Mouse (Mus musculus) midbrain, embryonic 12.5 days (tissue): ENCODE data around the gene Sox18. TPM values are rescaled to one million over a fixed set of nuclear protein-coding genes. Genes with fewer than 3 reads are reported as not detected.

Experiments
- ATAC-seq: fragments of 200-750 bp; cut with Nextera tagmentation; 2 replicates; pipeline ENCODE4 v1.8.0; 2017; ENCODE audit warnings: low read depth, moderate TSS enrichment, moderate library complexity; ENCODE audit not compliant: low FRiP score
- H3K27ac ChIP-seq: fragments of 300-500 bp; sonication (generic); replicated peaks from 2 replicates; pipeline ENCODE4 v1.5.1; 2016; ENCODE audit warnings: mild to moderate bottlenecking
- H3K27me3 ChIP-seq: fragments of 300-500 bp; sonication (generic); 2 replicates; pipeline ENCODE4 v1.6.1; 2016; ENCODE audit warnings: mild to moderate bottlenecking
- H3K36me3 ChIP-seq: fragments of 300-500 bp; sonication (generic); 2 replicates; pipeline ENCODE4 v1.6.1; 2016
- H3K4me1 ChIP-seq: fragments of 300-500 bp; sonication (generic); 2 replicates; pipeline ENCODE4 v1.6.1; 2016
- H3K4me2 ChIP-seq: fragments of 300-500 bp; sonication (generic); replicated peaks from 2 replicates; pipeline ENCODE4 v1.6.1; 2016; ENCODE audit warnings: mild to moderate bottlenecking, moderate library complexity
- H3K4me3 ChIP-seq: fragments of 300-500 bp; sonication (generic); 2 replicates; pipeline ENCODE4 v1.5.1; 2016; ENCODE audit warnings: mild to moderate bottlenecking
- H3K9ac ChIP-seq: fragments of 300-500 bp; sonication (generic); replicated peaks from 2 replicates; pipeline ENCODE4 v1.6.1; 2016; ENCODE audit warnings: mild to moderate bottlenecking, moderate library complexity
- H3K9me3 ChIP-seq: fragments of 300-500 bp; sonication (generic); 2 replicates; pipeline ENCODE4 v1.6.1; 2016; ENCODE audit warnings: mild to moderate bottlenecking
- WGBS: fragments of 180-500 bp; shearing (Covaris S2); methylation state at CpG from one replicate; pipeline ENCODE4 v1.1.7; 2016; 5-methylcytosine and 5-hydroxymethylcytosine counted together
- polyA plus RNA-seq: library from polyadenylated mRNA; unstranded; fragments of >200 nt; fragmentation: Nextera tagmentation; extraction: Ambion mirVana; gene quantifications from 2 replicates; pipeline ENCODE4 v1.2.1, GENCODE M21; 2016

The Sox18 gene
- polyA plus RNA-seq = 15.4 and 19.3 TPM in 2 replicates

DNA sequence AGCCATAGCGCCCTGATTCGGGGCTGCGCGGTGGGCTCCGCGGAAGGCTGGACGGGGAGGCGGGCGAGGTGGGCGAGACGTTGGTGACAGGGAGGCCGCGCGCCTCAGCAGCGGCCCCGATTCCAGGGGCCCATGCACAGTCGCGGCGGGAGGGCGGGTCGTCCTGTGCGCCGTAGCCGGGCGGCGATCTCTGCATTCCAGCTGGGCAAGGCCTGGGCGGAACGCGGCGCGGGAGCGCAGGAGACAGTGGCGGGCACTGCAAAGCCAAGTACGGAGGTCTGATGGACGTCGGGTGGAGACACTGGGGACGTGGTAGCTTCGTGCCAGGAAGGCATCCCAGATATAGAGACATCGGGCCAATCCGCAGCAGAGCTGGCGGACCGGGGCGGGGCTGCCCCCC, at the start of gene Sox18:
TSS of gene Sox18 (minus strand) at position 315 of the 400 bp plus-strand sequence.
- peak within 1 kb of the TSS; percentile 25; the same call in 1 of the 2 replicates for H3K9ac ChIP-seq
- H3K4me1 ChIP-seq = peaks cover 35% of the 10 kb centered on the region
- H3K27ac ChIP-seq = no peak within 1 kb of the TSS
- peak within 1 kb of the TSS; percentile 51 for H3K4me2 ChIP-seq
- WGBS = under 1% methylated on average over 43 of the region's 43 CpGs
- peaks cover 70% of the 10 kb centered on the region for H3K27me3 ChIP-seq
- H3K4me3 ChIP-seq = peak within 1 kb of the TSS; percentile 40
- H3K36me3 ChIP-seq = no peaks in the 10 kb centered on the region
- ATAC-seq = no peak
- no peaks in the 10 kb centered on the region for H3K9me3 ChIP-seq

DNA sequence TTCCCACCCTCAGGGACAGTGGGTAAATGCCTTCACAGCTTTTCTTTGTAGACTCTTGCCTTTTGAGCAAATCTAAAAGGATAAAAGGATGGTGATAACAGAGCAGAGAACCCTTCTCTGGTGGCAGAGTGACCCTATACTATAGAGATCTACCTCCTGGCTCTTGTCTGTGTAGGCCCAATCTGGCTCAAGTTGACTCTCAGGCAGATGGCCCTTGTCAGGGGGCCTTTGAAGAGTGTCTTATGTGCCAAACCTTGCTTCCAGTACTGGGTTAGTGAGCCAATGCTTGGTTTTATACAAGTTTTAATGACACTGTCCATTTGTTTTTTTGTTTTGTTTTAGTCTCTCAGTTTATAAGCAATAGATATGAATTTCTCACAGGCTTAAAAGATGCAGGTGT, 49.8 kb upstream of the Sox18 start:
- no peaks in the 10 kb centered on the region for H3K27me3 ChIP-seq
- peaks cover 10% of the 10 kb centered on the region; the same call in 1 of the 2 replicates for H3K4me1 ChIP-seq
- no peak overlapping the region for H3K4me3 ChIP-seq
- H3K9ac ChIP-seq = no peak overlapping the region
- no peak for ATAC-seq
- no peaks in the 10 kb centered on the region for H3K9me3 ChIP-seq
- H3K4me2 ChIP-seq = no peak overlapping the region
- H3K27ac ChIP-seq = no peak overlapping the region
- H3K36me3 ChIP-seq = peaks cover 16% of the 10 kb centered on the region

DNA sequence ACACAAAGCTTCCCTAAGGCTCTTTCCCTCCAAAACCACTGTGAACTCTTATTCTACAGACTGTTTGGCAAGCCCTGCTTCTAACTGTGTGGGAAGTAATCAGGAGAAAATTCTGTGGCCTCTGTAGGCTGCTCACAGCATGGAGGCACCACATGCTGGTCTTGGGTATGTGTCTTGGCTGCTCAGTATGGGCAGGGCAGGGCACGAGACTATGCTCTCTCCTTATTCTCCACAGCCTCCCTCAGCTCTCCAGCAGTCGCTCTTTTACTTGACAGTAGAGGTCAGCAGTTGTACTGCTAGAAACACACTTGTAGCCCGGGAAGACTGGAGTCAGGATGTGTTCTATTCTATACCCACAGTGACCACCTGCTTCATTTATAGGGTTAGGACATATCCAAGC, 48.6 kb upstream of the Sox18 start:
- 32% methylated on average over 3 of the region's 3 CpGs for WGBS
- peaks cover 16% of the 10 kb centered on the region for H3K36me3 ChIP-seq
- H3K27ac ChIP-seq = no peak overlapping the region
- no peaks in the 10 kb centered on the region for H3K27me3 ChIP-seq
- H3K9me3 ChIP-seq = no peaks in the 10 kb centered on the region
- no peak overlapping the region for H3K4me2 ChIP-seq
- H3K9ac ChIP-seq = no peak overlapping the region
- H3K4me3 ChIP-seq = no peak overlapping the region
- H3K4me1 ChIP-seq = peaks cover 21% of the 10 kb centered on the region; the same call in 1 of the 2 replicates
- ATAC-seq = no peak

DNA sequence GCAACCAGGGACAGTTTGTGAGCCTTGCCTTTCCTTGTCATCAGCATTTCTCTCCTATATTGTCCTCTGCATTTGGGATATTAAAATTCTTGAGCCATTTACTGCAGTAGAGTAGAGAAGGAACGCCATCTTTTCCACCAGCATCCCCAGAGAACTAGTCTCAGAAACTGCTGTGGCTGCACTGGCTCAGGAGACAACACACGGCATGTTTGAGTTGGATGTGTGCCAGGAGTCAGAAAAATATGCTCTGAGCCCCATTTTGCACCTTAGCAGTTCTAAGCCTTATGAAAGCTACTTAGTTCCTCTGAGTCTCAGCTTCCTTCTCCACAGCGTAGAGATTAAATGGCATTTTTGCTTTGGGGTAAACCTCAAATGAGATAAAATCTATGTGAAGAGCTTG, 45.6 kb upstream of the Sox18 start:
- Histone ChIP-seq H3K4me1 (peaks cover 40% of the 10 kb centered on the region), H3K36me3 (peaks cover 16% of the 10 kb centered on the region), H3K9ac (no peak overlapping the region), H3K9me3 (no peaks in the 10 kb centered on the region), H3K4me3 (no peak overlapping the region), H3K27ac (no peak overlapping the region), H3K27me3 (no peaks in the 10 kb centered on the region), H3K4me2 (peak overlapping the region; percentile 53)
- WGBS = 78% methylated on average over 3 of the region's 3 CpGs
- ATAC-seq = no peak

DNA sequence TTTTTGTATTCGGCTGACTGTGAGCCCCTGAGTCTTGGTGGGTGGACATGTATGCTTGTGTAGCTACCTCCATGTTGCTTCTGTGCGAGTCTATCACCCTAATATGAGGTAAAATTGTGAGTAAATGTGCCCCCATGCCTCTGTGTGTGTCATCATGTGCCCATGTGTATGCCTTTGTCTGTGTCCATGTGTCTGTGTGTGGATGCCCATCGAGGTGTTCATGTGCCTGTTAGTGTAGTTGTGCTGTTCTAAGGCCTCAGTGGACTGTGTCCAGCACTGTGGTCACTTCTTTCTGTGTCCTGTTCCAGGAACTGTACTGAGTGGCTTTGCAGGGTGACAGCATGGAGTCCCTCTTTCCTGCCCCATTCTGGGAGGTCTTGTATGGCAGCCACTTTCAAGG, 43.9 kb upstream of the Sox18 start:
- no peaks in the 10 kb centered on the region for H3K27me3 ChIP-seq
- no peaks in the 10 kb centered on the region for H3K9me3 ChIP-seq
- peak overlapping the region; percentile 88 for H3K27ac ChIP-seq
- peak overlapping the region; percentile 53 for H3K4me2 ChIP-seq
- peaks cover 16% of the 10 kb centered on the region for H3K36me3 ChIP-seq
- H3K9ac ChIP-seq = peak overlapping the region; percentile 57
- ATAC-seq = peak; percentile 21
- WGBS = 69% methylated on average over 3 of the region's 3 CpGs
- peaks cover 40% of the 10 kb centered on the region for H3K4me1 ChIP-seq
- peak overlapping the region; percentile 45 for H3K4me3 ChIP-seq

DNA sequence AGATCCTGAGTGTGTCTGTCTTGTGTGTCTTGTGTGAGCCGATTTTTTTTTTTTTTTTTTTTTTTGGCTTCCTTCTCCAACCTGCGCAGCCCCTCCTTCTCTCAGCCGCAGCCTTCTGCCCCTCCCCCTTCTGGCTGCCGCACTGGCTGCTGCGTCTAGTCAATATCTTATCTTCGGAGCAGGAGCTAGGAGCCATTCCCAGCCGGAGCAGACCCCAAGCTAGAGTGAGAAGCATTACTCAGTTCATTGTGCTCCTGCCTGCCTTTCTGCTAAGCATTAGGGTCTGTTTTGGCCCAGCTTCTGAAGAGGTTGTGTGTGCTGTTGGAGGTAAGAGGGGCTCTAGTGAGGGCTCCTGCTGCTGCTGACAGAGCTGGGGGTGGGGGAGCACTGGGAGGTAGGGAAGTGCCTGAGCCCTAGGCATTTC, 43.5 kb upstream of the Sox18 start, which contains the start of gene Oprl1:
TSS of gene Oprl1 (plus strand) at position 114 of the 424 bp plus-strand sequence.
- peaks cover 16% of the 10 kb centered on the region for H3K36me3 ChIP-seq
- H3K27me3 ChIP-seq = no peaks in the 10 kb centered on the region
- H3K4me3 ChIP-seq = peak within 1 kb of the TSS; percentile 45
- ATAC-seq = peak; percentile 70
- peaks cover 40% of the 10 kb centered on the region for H3K4me1 ChIP-seq
- H3K27ac ChIP-seq = peak within 1 kb of the TSS; percentile 88
- no peaks in the 10 kb centered on the region for H3K9me3 ChIP-seq
- 2% methylated on average over 7 of the region's 7 CpGs for WGBS
- peak within 1 kb of the TSS; percentile 57 for H3K9ac ChIP-seq
- H3K4me2 ChIP-seq = peak within 1 kb of the TSS; percentile 53

DNA sequence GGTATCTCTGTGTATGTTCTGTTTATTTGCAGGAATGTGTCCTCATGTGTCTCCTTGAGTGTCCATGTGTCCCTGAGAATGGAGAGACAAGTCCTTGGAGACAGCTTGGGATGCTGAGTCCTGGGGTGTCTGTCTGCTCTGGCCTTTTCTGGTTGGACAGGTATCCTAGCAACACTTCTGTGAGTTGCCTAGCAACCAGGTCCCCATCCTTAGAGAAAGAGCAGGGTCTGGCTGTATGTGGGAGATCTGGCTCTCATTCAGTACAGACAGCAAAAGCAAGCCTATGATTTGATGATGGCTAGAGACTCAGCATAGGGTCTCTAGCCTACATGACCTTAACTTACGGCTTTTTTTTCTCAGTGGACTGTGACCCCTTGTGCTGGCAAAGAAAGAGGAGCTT, 42.3 kb upstream of the Sox18 start:
- Histone ChIP-seq H3K9me3 (no peaks in the 10 kb centered on the region), H3K9ac (peak overlapping the region; percentile 39; the same call in 1 of the 2 replicates), H3K4me3 (no peak overlapping the region), H3K4me1 (peaks cover 40% of the 10 kb centered on the region), H3K36me3 (peaks cover 5% of the 10 kb centered on the region), H3K27ac (peak overlapping the region; percentile 88), H3K27me3 (no peaks in the 10 kb centered on the region), H3K4me2 (peak overlapping the region; percentile 53)
- ATAC-seq = peak; percentile 68
- WGBS = 53% methylated on average over 1 of the region's 1 CpGs

DNA sequence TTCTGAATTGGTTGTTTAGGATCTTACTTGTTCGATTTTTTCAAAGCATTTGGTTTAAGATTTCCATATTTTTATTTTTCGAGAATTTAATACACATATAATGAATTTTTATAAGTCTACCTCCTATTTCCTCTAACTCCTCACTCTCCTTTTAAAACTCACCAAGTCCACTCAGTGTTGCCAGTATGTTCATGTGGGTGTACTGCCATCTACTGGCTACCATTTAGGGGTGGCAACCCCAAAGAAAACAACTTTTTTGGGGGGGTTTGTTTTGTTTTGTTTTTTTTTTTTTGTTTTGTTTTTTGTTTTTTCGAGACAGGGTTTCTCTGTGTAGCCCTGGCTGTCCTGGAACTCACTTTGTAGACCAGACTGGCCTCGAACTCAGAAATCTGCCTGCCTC, 35.2 kb upstream of the Sox18 start:
- no peak overlapping the region for H3K9ac ChIP-seq
- H3K27ac ChIP-seq = no peak overlapping the region
- no peaks in the 10 kb centered on the region for H3K4me1 ChIP-seq
- no peaks in the 10 kb centered on the region for H3K9me3 ChIP-seq
- no peaks in the 10 kb centered on the region for H3K27me3 ChIP-seq
- H3K36me3 ChIP-seq = no peaks in the 10 kb centered on the region
- ATAC-seq = no peak
- H3K4me2 ChIP-seq = no peak overlapping the region
- 37% methylated on average over 4 of the region's 4 CpGs for WGBS
- H3K4me3 ChIP-seq = no peak overlapping the region

DNA sequence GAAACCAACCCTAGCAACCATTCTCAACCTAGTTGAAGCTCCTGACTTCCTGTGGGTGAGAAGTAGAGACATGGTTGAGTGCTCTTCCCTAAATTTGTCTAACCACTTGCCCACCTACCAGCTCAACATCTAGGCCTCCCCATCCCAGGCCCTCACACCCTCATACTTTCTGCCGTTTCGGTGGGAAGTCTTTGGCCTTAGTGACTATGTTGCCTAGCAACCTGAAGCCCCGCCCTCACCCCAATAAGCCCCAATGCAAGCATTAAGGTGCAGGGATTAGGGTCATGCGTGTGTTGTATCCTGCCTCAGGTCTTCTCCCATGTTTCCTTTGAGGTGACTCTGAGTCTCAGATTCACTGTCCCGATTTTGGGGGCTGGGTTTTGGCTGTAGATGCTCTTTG, 26.8 kb upstream of the Sox18 start, which contains the start of gene Lkaaear1:
TSS of gene Lkaaear1 (minus strand) at position 202 of the 400 bp plus-strand sequence.
- Histone ChIP-seq H3K9ac (no peak within 1 kb of the TSS), H3K4me3 (no peak within 1 kb of the TSS), H3K4me1 (peaks cover 7% of the 10 kb centered on the region), H3K4me2 (no peak within 1 kb of the TSS), H3K36me3 (no peaks in the 10 kb centered on the region), H3K27ac (no peak within 1 kb of the TSS), H3K27me3 (peaks cover 28% of the 10 kb centered on the region; the same call in 1 of the 2 replicates), H3K9me3 (no peaks in the 10 kb centered on the region)
- 41% methylated on average over 5 of the region's 5 CpGs for WGBS
- no peak for ATAC-seq

DNA sequence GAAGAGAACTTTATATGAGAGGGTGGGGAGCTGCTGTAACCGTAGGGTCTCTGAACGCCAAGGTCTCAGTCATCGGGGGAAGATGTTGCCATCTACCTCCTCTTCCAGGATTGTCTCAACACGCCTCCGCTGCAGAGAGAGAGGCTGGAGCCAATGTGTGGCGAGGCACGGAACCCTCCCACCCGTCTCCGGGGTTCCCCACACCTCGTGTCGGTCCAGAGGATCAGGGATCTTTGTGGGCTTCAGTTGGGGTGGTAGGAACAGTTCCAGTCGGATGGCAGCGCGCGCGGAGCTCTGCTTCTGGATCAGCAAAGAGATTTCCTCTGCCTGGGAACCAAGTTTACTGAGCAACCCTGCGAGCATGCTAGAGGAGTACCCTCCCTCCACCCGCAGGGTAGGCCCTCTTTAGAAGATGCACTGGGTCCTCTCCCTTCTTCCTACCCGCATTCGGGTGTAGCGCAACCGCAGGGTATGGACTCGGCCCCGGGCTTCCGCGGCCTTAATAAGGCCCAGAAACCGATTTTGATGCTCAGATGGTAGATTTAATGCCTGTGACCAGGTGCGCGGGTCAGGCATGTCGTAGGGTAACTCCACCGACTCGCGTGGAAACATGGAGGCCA, 25.5 kb upstream of the Sox18 start:
- Histone ChIP-seq H3K4me3 (no peak overlapping the region), H3K27ac (no peak overlapping the region), H3K9me3 (no peaks in the 10 kb centered on the region), H3K27me3 (peaks cover 28% of the 10 kb centered on the region; the same call in 1 of the 2 replicates), H3K4me1 (peaks cover 19% of the 10 kb centered on the region), H3K4me2 (no peak overlapping the region), H3K36me3 (no peaks in the 10 kb centered on the region), H3K9ac (no peak overlapping the region)
- WGBS = 77% methylated on average over 33 of the region's 33 CpGs
- ATAC-seq = no peak

DNA sequence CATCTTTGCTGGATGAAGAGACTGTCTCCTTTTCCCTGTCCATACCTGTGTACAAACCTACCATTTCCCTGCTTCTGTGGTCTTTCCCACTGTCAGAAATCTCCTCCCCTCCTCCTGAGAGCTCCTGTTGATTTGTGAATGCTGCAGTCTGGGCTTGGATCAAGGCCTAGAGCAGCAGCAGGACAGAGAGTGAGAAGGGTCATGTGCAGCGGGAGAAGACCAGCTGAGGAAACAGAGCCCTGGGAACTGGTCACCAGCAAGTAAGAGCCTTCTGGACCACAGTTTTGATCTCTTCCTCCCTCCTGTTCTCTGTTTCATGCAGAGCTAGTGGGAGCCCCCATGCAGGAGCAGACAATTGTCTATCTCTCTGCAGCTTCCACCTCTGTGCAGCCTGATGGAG, 24.3 kb upstream of the Sox18 start:
- no peak for ATAC-seq
- H3K9ac ChIP-seq = no peak overlapping the region
- H3K27me3 ChIP-seq = peaks cover 28% of the 10 kb centered on the region; the same call in 1 of the 2 replicates
- no peak overlapping the region for H3K4me3 ChIP-seq
- no peak overlapping the region for H3K4me2 ChIP-seq
- H3K36me3 ChIP-seq = no peaks in the 10 kb centered on the region
- no peaks in the 10 kb centered on the region for H3K9me3 ChIP-seq
- peaks cover 19% of the 10 kb centered on the region for H3K4me1 ChIP-seq
- WGBS = 75% methylated on average over 1 of the region's 1 CpGs
- H3K27ac ChIP-seq = no peak overlapping the region

DNA sequence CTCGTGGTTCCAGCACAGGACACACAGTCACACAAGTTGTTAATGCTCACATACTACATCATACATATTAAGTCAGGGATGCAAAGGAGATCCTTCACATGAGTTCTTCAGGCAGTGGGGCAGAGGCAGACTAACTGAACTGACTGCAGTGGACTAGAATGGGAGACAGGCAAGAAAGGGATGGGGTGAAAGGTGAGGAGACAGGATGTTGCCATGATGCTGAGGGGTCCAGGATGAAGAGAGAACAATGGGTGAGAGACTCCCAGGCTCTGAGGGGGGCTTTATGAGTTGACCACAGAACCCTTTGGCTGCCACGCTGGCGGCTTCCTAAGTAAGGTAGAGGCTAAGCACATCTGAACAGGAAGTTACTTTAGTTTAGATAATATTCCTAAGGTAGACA, 23.1 kb upstream of the Sox18 start:
- 85% methylated on average over 3 of the region's 3 CpGs for WGBS
- H3K4me2 ChIP-seq = peak overlapping the region; percentile 96
- H3K9me3 ChIP-seq = no peaks in the 10 kb centered on the region
- no peak overlapping the region for H3K4me3 ChIP-seq
- H3K27ac ChIP-seq = no peak overlapping the region
- no peak for ATAC-seq
- H3K9ac ChIP-seq = no peak overlapping the region
- H3K4me1 ChIP-seq = peaks cover 19% of the 10 kb centered on the region
- peaks cover 28% of the 10 kb centered on the region; the same call in 1 of the 2 replicates for H3K27me3 ChIP-seq
- H3K36me3 ChIP-seq = 0 out of 2 replicates have a peak, but pooled peaks cover 5% of the 10 kb centered on the region
